Mouse (Mus musculus) intestine, embryonic 16.5 days (tissue): ENCODE measurements around the gene Txndc5. TPM values are rescaled to one million over a fixed set of nuclear protein-coding genes. Genes with fewer than 3 reads are reported as not detected.

Source experiments
- ATAC-seq: fragments of 200-750 bp; cut with Nextera tagmentation; 2 replicates; pipeline ENCODE4 v1.8.0; 2017; ENCODE audit warnings: moderate TSS enrichment, moderate library complexity
- H3K27ac ChIP-seq: fragments of 300-500 bp; sonication (generic); 2 replicates; pipeline ENCODE4 v1.5.1; 2014; ENCODE audit warnings: mild to moderate bottlenecking, low read length
- H3K27me3 ChIP-seq: fragments of 300-500 bp; sonication (generic); replicated peaks from 2 replicates; pipeline ENCODE4 v1.6.1; 2014; ENCODE audit warnings: low read length, control low read depth, mixed read lengths; ENCODE audit not compliant: control insufficient read depth, insufficient read depth
- H3K36me3 ChIP-seq: fragments of 300-500 bp; sonication (generic); 2 replicates; pipeline ENCODE4 v1.6.1; 2014; ENCODE audit warnings: low read length, control low read depth; ENCODE audit not compliant: control insufficient read depth, insufficient read depth
- H3K4me1 ChIP-seq: fragments of 300-500 bp; sonication (generic); 2 replicates; pipeline ENCODE4 v1.6.1; 2014; ENCODE audit warnings: low read length, control low read depth, mixed read lengths; ENCODE audit not compliant: control insufficient read depth, insufficient read depth
- H3K4me2 ChIP-seq: fragments of 300-500 bp; sonication (generic); 2 replicates; pipeline ENCODE4 v1.6.1; 2014; ENCODE audit warnings: low read depth, low read length, control low read depth
- H3K4me3 ChIP-seq: fragments of 300-500 bp; sonication (generic); 2 replicates; pipeline ENCODE4 v1.5.1; 2014; ENCODE audit warnings: mild to moderate bottlenecking, low read length
- H3K9ac ChIP-seq: fragments of 300-500 bp; sonication (generic); 2 replicates; pipeline ENCODE4 v1.6.1; 2014; ENCODE audit warnings: low read depth, low read length
- H3K9me3 ChIP-seq: fragments of 300-500 bp; sonication (generic); 2 replicates; pipeline ENCODE4 v1.6.1; 2016; ENCODE audit warnings: low read length, control low read depth; ENCODE audit not compliant: control insufficient read depth
- WGBS: fragments of 180-500 bp; shearing (Covaris S2); extraction: QIAGEN DNeasy Blood & Tissue Kit; methylation state at CpG from one replicate; pipeline ENCODE4 v1.1.7; 2014; 5-methylcytosine and 5-hydroxymethylcytosine counted together
- polyA plus RNA-seq: library from polyadenylated mRNA; unstranded; fragments of >200 nt; fragmentation: Nextera tagmentation; extraction: Ambion mirVana; gene quantifications from 2 replicates; pipeline ENCODE4 v1.2.1, GENCODE M21; 2015

The Txndc5 gene
- polyA plus RNA-seq, 1 experiment from 2014 or later = 239 TPM

- Histone ChIP-seq H3K36me3 (peaks cover 26% of the 10 kb centered on the region), H3K4me2 (no peak overlapping the region)
Observed at GRCm38 (mm10) chr13:38515431-38515830, 13.2 kb downstream of the Txndc5 start.

GRCm38 (mm10) chr13:38513921-38514320, 14.7 kb downstream of the Txndc5 start:
- H3K4me2 ChIP-seq = no peak overlapping the region
- 93% methylated on average over 7 of the region's 7 CpGs for WGBS
- H3K9ac ChIP-seq = no peak overlapping the region
- H3K36me3 ChIP-seq = peaks cover 35% of the 10 kb centered on the region
- H3K27me3 ChIP-seq = no peaks in the 10 kb centered on the region
- ATAC-seq = no peak
- H3K4me1 ChIP-seq = no peaks in the 10 kb centered on the region
- no peaks in the 10 kb centered on the region for H3K9me3 ChIP-seq
- H3K27ac ChIP-seq = no peak overlapping the region
- no peak overlapping the region for H3K4me3 ChIP-seq

More at GRCm38 (mm10) chr13:38515431-38515830, 13.2 kb downstream of the Txndc5 start:
- H3K9me3 ChIP-seq = no peaks in the 10 kb centered on the region
- peak; percentile 89 for ATAC-seq
- H3K27ac ChIP-seq = no peak overlapping the region
- no peak overlapping the region for H3K9ac ChIP-seq
- no peak overlapping the region for H3K4me3 ChIP-seq
- H3K4me1 ChIP-seq = no peaks in the 10 kb centered on the region
- WGBS = 63% methylated on average over 2 of the region's 2 CpGs
- no peaks in the 10 kb centered on the region for H3K27me3 ChIP-seq

DNA sequence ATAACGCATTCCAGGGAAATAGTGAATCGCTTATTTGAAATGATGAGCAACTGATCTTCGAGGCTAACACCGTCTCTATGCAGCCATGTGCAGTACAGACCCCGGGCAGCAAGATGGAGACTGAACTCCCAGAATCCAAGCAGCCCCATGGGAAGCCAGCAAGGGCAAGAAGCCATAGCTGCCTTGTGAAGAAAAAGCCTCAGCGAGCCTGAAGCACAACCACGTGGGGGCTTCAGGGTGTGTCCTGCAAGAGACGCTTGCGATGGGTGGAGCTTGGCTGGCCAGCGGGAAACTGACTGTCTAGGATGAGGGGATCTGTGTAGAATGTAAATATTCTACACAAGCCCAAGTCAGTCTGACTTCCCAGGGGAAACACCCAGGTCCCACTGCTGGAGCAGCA, 16.6 kb downstream of the Txndc5 start:
- ATAC-seq = no peak

GRCm38 (mm10) chr13:38509681-38510341, 18.8 kb downstream of the Txndc5 start:
- H3K36me3 ChIP-seq = peaks cover 34% of the 10 kb centered on the region
- no peak overlapping the region for H3K4me3 ChIP-seq
- H3K4me1 ChIP-seq = no peaks in the 10 kb centered on the region
- H3K9me3 ChIP-seq = no peaks in the 10 kb centered on the region
- H3K27me3 ChIP-seq = no peaks in the 10 kb centered on the region
- H3K4me2 ChIP-seq = no peak overlapping the region
- no peak for ATAC-seq
- no peak overlapping the region for H3K9ac ChIP-seq
- no peak overlapping the region for H3K27ac ChIP-seq
- WGBS = 89% methylated on average over 8 of the region's 8 CpGs

More for the DNA sequence above, 16.6 kb downstream of the Txndc5 start:
- Histone ChIP-seq H3K36me3 (peaks cover 32% of the 10 kb centered on the region), H3K4me2 (no peak overlapping the region), H3K9me3 (no peaks in the 10 kb centered on the region), H3K27ac (no peak overlapping the region), H3K4me1 (no peaks in the 10 kb centered on the region), H3K9ac (no peak overlapping the region), H3K27me3 (no peaks in the 10 kb centered on the region), H3K4me3 (no peak overlapping the region)
- WGBS = 77% methylated on average over 10 of the region's 10 CpGs

DNA sequence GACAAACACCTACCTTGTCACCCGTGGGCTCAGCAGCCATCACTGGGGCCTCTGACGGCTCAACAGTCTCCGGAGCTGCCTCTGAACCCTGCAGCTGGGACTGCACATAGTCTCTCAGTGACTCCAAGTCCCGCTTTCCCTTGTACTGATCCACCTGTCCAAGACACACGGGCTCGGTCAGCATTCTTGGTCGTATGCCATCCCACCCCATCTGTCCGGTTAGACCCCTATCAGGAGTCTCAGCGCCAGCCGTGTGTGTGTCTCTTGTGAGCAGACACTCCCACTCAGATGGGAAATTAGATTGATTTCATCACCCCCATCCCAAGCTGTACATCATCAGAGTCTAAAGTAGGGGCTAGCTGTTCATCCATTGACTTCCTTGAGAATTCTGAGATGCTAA, 21.7 kb downstream of the Txndc5 start:
- H3K9me3 ChIP-seq = no peaks in the 10 kb centered on the region
- 93% methylated on average over 10 of the region's 10 CpGs for WGBS
- no peaks in the 10 kb centered on the region; the same call in 1 of the 2 replicates for H3K4me1 ChIP-seq
- no peak overlapping the region for H3K9ac ChIP-seq
- peaks cover 39% of the 10 kb centered on the region for H3K36me3 ChIP-seq
- H3K27ac ChIP-seq = no peak overlapping the region
- ATAC-seq = no peak
- no peaks in the 10 kb centered on the region for H3K27me3 ChIP-seq
- no peak overlapping the region for H3K4me3 ChIP-seq
- no peak overlapping the region for H3K4me2 ChIP-seq

DNA sequence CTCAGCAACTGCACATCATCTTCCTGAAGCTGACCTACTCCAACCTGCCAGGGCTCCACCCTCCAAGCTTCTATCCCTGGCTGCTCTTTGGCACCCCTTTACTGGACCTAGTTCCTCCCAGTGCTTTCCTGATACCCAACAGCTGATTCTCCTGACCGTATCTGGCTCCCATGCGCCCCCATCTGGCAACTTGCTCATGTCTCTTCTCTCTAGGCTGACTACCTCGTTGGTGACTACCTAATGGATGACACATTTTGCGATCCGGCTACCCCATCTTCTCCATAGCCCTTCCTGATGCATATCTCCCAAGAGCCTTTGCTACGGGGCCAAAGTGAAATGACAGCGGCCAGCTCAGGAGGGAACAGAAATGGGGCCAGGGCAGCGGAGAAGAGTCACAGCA, 22.3 kb downstream of the Txndc5 start:
- no peak for ATAC-seq

DNA sequence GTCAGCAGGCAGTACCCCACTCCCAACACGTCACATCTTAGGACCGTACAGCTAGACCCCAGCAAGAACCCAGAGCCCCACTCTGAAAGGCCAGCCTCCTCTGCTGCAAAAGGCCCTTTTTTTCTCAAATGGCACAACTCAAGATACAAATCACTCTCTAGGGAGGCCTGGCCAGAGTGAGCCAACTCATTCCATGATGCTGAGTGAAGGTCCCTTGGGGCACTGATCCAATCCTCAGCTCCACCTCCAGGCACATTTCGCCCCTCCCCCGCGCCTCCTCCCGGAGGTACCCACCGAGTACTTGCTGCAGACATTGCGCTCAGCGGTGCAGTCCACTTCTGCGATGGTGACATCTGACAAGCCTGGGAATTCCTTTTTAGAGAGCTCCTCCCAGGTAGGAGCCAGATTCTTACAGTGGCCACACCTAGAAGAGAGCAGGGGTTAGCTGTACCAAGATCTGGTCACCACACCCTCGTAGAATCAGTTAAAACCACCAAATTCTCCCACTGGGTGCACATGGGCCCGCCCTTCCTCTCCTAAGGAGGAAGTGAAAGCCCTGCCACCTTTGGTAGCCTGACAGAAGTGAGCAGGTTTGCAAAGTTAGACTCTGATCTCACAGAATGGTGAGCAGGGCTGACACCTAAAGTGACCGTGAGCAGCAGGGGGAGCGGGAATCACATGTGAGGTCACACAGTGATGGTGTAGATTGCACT, 25.3 kb downstream of the Txndc5 start:
- Histone ChIP-seq H3K4me1 (no peaks in the 10 kb centered on the region; the same call in 1 of the 2 replicates), H3K27me3 (no peaks in the 10 kb centered on the region), H3K27ac (no peak overlapping the region), H3K36me3 (peaks cover 41% of the 10 kb centered on the region), H3K4me2 (no peak overlapping the region), H3K9me3 (no peaks in the 10 kb centered on the region), H3K4me3 (no peak overlapping the region), H3K9ac (no peak overlapping the region)
- no peak for ATAC-seq
- WGBS = 91% methylated on average over 14 of the region's 14 CpGs

More for the DNA sequence above, 22.3 kb downstream of the Txndc5 start:
- Histone ChIP-seq H3K27ac (no peak overlapping the region), H3K36me3 (peaks cover 42% of the 10 kb centered on the region), H3K27me3 (no peaks in the 10 kb centered on the region), H3K4me1 (no peaks in the 10 kb centered on the region; the same call in 1 of the 2 replicates), H3K9me3 (no peaks in the 10 kb centered on the region), H3K4me2 (no peak overlapping the region), H3K4me3 (no peak overlapping the region), H3K9ac (no peak overlapping the region)
- 83% methylated on average over 8 of the region's 8 CpGs for WGBS

DNA sequence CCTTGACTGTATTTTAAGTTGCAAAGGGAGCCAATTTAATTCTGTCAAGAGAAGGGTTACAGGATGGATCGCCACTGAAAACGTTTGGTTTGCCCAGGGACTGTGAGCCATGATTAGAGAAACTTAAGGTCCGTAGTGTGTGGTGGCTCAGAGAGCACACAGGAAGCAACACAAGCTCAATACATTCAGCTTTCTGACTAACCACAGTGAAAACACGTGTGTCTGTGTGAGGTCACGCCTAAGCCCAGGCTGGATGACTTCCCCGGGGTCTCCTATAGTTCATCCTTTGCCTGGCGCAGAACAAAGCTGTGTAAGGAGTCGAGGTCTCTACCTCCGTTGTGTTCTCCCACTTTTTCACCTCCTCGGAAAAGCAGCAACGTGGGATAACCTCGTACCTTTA, 27.3 kb downstream of the Txndc5 start:
- Histone ChIP-seq H3K4me1 (no peaks in the 10 kb centered on the region; the same call in 1 of the 2 replicates), H3K36me3 (peaks cover 37% of the 10 kb centered on the region), H3K27ac (no peak overlapping the region), H3K9ac (no peak overlapping the region), H3K9me3 (no peaks in the 10 kb centered on the region), H3K4me2 (no peak overlapping the region), H3K27me3 (no peaks in the 10 kb centered on the region), H3K4me3 (no peak overlapping the region)
- no peak for ATAC-seq
- WGBS = 91% methylated on average over 12 of the region's 12 CpGs

- no peak overlapping the region for H3K27ac ChIP-seq
- peaks cover 15% of the 10 kb centered on the region for H3K36me3 ChIP-seq
- no peaks in the 10 kb centered on the region for H3K27me3 ChIP-seq
- no peak overlapping the region for H3K4me2 ChIP-seq
- 36% methylated on average over 3 of the region's 3 CpGs for WGBS
- H3K4me1 ChIP-seq = no peaks in the 10 kb centered on the region
- ATAC-seq = no peak
- no peak overlapping the region for H3K9ac ChIP-seq
- H3K9me3 ChIP-seq = no peaks in the 10 kb centered on the region
- H3K4me3 ChIP-seq = no peak overlapping the region
Observed at GRCm38 (mm10) chr13:38496715-38497114, 31.9 kb downstream of the Txndc5 start.
